In genomic region chr9:69292776-69293687, GRCm38 (mm10) we compare ENCODE assay signal across 20 mouse cellular contexts.
DNase-seq lines count a peak whose midpoint lies in the region; ATAC-seq and TF ChIP-seq lines count a peak whose summit lies in the region.
"Had no signal": no experiment of that assay in that cellular context is flagged by ENCODE, and none has a peak within 500 bp of the region (broad histone marks: within the 10 kb centered on the region; RNA-seq: fewer than 3 reads in every experiment).

No protein-coding gene starts in this region.

- H3K4me1 ChIP-seq in forebrain, embryonic 13.5 days: peaks cover 19% of the 10 kb centered on the region
- peaks cover 21% of the 10 kb centered on the region for H3K4me1 ChIP-seq in forebrain, embryonic 16.5 days (replicated peaks; ENCODE audit: control insufficient read depth, insufficient read depth, low read length)
- peaks cover 10% of the 10 kb centered on the region for H3K4me1 ChIP-seq in hindbrain, postnatal 0 days (ENCODE audit: insufficient read depth, low read length)
- H3K4me1 ChIP-seq in hindbrain, embryonic 12.5 days: peaks cover 20% of the 10 kb centered on the region
- H3K4me1 ChIP-seq in embryonic facial prominence, embryonic 13.5 days: peaks cover 63% of the 10 kb centered on the region
- H3K4me1 ChIP-seq in midbrain, embryonic 16.5 days (ENCODE audit: control insufficient read depth, insufficient read depth, low read length): peaks cover 14% of the 10 kb centered on the region; the same call in 1 of the 2 replicates

- no peak overlapping the region for H3K9ac ChIP-seq in forebrain, embryonic 13.5 days
- H3K9ac ChIP-seq in forebrain, embryonic 16.5 days (replicated peaks; ENCODE audit: low read depth, low read length): no peak overlapping the region
- H3K9ac ChIP-seq in hindbrain, postnatal 0 days (replicated peaks; ENCODE audit: low read length): no peak overlapping the region
- no peak overlapping the region for H3K9ac ChIP-seq in hindbrain, embryonic 12.5 days
- H3K9ac ChIP-seq in embryonic facial prominence, embryonic 13.5 days: 0 out of 2 replicates have a peak overlapping the region, but pooled peaks have one; percentile 11
- H3K9ac ChIP-seq in midbrain, embryonic 16.5 days (ENCODE audit: low read depth, low read length): peak overlapping the region; percentile 36; the same call in 1 of the 2 replicates
- H3K9ac ChIP-seq: heart, embryonic 12.5 days; intestine, embryonic 15.5 days; limb, embryonic 15.5 days had no signal

- H3K4me2 ChIP-seq in forebrain, embryonic 13.5 days: peak overlapping the region; percentile 5; the same call in 1 of the 2 replicates
- no peak overlapping the region for H3K4me2 ChIP-seq in forebrain, embryonic 16.5 days (ENCODE audit: low read length)
- peak overlapping the region; percentile 20 for H3K4me2 ChIP-seq in hindbrain, postnatal 0 days (ENCODE audit: low read depth, low read length)
- H3K4me2 ChIP-seq in hindbrain, embryonic 12.5 days (replicated peaks): no peak overlapping the region
- peak overlapping the region; percentile 88 for H3K4me2 ChIP-seq in embryonic facial prominence, embryonic 13.5 days
- peak overlapping the region; percentile 32 for H3K4me2 ChIP-seq in midbrain, embryonic 16.5 days (ENCODE audit: low read length)
- H3K4me2 ChIP-seq: heart, embryonic 12.5 days; intestine, embryonic 15.5 days; limb, embryonic 15.5 days had no signal

- no peak overlapping the region for H3K27ac ChIP-seq in forebrain, embryonic 13.5 days
- no peak overlapping the region for H3K27ac ChIP-seq in forebrain, embryonic 16.5 days (ENCODE audit: low read length)
- no peak overlapping the region for H3K27ac ChIP-seq in hindbrain, postnatal 0 days
- no peak overlapping the region for H3K27ac ChIP-seq in hindbrain, embryonic 12.5 days
- no peak overlapping the region for H3K27ac ChIP-seq in embryonic facial prominence, embryonic 13.5 days
- no peak overlapping the region; the same call in 1 of the 2 replicates for H3K27ac ChIP-seq in midbrain, embryonic 16.5 days (ENCODE audit: low read length)
- H3K27ac ChIP-seq: intestine, embryonic 15.5 days; limb, embryonic 15.5 days had no signal

- no peaks in the 10 kb centered on the region for H3K36me3 ChIP-seq in forebrain, embryonic 13.5 days (ENCODE audit: poor library complexity, severe bottlenecking)
- no peaks in the 10 kb centered on the region for H3K36me3 ChIP-seq in forebrain, embryonic 16.5 days (ENCODE audit: control insufficient read depth, insufficient read depth)
- H3K36me3 ChIP-seq in hindbrain, postnatal 0 days (ENCODE audit: insufficient read depth, low read length): no peaks in the 10 kb centered on the region
- no peaks in the 10 kb centered on the region for H3K36me3 ChIP-seq in hindbrain, embryonic 12.5 days
- no peaks in the 10 kb centered on the region for H3K36me3 ChIP-seq in embryonic facial prominence, embryonic 13.5 days
- H3K36me3 ChIP-seq in midbrain, embryonic 16.5 days (ENCODE audit: control insufficient read depth, insufficient read depth, low read length): no peaks in the 10 kb centered on the region
- H3K36me3 ChIP-seq: heart, embryonic 12.5 days; intestine, embryonic 15.5 days; limb, embryonic 15.5 days had no signal

- no peak for DNase-seq in hindbrain, postnatal 0 days (ENCODE audit: low spot score)
- DNase-seq in kidney, adult 9 months: no peak
- DNase-seq: adrenal gland, postnatal 10 days; cerebellum, adult 9-10 months; heart, postnatal 14 days; layer of hippocampus, postnatal 36 days; lung, adult 2 months; thymus, postnatal 25 days had no signal

- 72% methylated on average over 12 of the region's 12 CpGs for whole genome bisulfite sequencing in forebrain, embryonic 13.5 days
- 66% methylated on average over 12 of the region's 12 CpGs for WGBS in forebrain, embryonic 16.5 days
- WGBS in hindbrain, postnatal 0 days: 82% methylated on average over 12 of the region's 12 CpGs
- 83% methylated on average over 12 of the region's 12 CpGs for WGBS in hindbrain, embryonic 12.5 days
- WGBS in embryonic facial prominence, embryonic 13.5 days: 35% methylated on average over 12 of the region's 12 CpGs
- whole genome bisulfite sequencing in midbrain, embryonic 16.5 days: 70% methylated on average over 12 of the region's 12 CpGs

- no peak for ATAC-seq in forebrain, embryonic 13.5 days
- no peak for ATAC-seq in forebrain, embryonic 16.5 days
- ATAC-seq in hindbrain, postnatal 0 days: no peak
- ATAC-seq in hindbrain, embryonic 12.5 days (ENCODE audit: low FRiP score): no peak
- no peak for ATAC-seq in embryonic facial prominence, embryonic 13.5 days (ENCODE audit: insufficient number of reproducible peaks, insufficient read depth, low FRiP score, low TSS enrichment, low read depth)
- ATAC-seq in midbrain, embryonic 16.5 days: no peak
- ATAC-seq: activated CD4-positive, CD25-positive, alpha-beta regulatory T cell, adult 4 months; CD4-positive, CD25-positive, alpha-beta regulatory T cell, adult 4 months; forebrain, embryonic 14.5 days; intestine, embryonic 15.5 days had no signal

- no peak overlapping the region for H3K4me3 ChIP-seq in forebrain, embryonic 13.5 days
- no peak overlapping the region for H3K4me3 ChIP-seq in forebrain, embryonic 16.5 days (replicated peaks; ENCODE audit: low read length)
- no peak overlapping the region for H3K4me3 ChIP-seq in hindbrain, postnatal 0 days (ENCODE audit: low read length)
- no peak overlapping the region for H3K4me3 ChIP-seq in hindbrain, embryonic 12.5 days
- no peak overlapping the region for H3K4me3 ChIP-seq in embryonic facial prominence, embryonic 13.5 days
- peak overlapping the region; percentile 8; the same call in 1 of the 2 replicates for H3K4me3 ChIP-seq in midbrain, embryonic 16.5 days (ENCODE audit: low read depth, low read length)
- H3K4me3 ChIP-seq: heart, embryonic 12.5 days; intestine, embryonic 15.5 days; limb, embryonic 15.5 days; megakaryocyte, embryonic 14.5 days had no signal

- peaks cover 42% of the 10 kb centered on the region for H3K27me3 ChIP-seq in forebrain, embryonic 13.5 days
- H3K27me3 ChIP-seq in forebrain, embryonic 16.5 days (replicated peaks; ENCODE audit: control insufficient read depth, insufficient read depth, low read length): peaks cover 32% of the 10 kb centered on the region
- no peaks in the 10 kb centered on the region for H3K27me3 ChIP-seq in hindbrain, postnatal 0 days (ENCODE audit: insufficient read depth, low read length)
- H3K27me3 ChIP-seq in hindbrain, embryonic 12.5 days: peaks cover 31% of the 10 kb centered on the region
- peaks cover 8% of the 10 kb centered on the region for H3K27me3 ChIP-seq in embryonic facial prominence, embryonic 13.5 days
- peaks cover 3% of the 10 kb centered on the region; the same call in 1 of the 2 replicates for H3K27me3 ChIP-seq in midbrain, embryonic 16.5 days (ENCODE audit: control insufficient read depth, insufficient read depth, low read depth, low read length)

- H3K9me3 ChIP-seq in forebrain, embryonic 13.5 days (replicated peaks): no peaks in the 10 kb centered on the region
- no peaks in the 10 kb centered on the region for H3K9me3 ChIP-seq in forebrain, embryonic 16.5 days (ENCODE audit: control insufficient read depth, low read length)
- H3K9me3 ChIP-seq in hindbrain, postnatal 0 days (ENCODE audit: low read length): no peaks in the 10 kb centered on the region
- H3K9me3 ChIP-seq in hindbrain, embryonic 12.5 days (replicated peaks): no peaks in the 10 kb centered on the region
- H3K9me3 ChIP-seq in embryonic facial prominence, embryonic 13.5 days: no peaks in the 10 kb centered on the region
- H3K9me3 ChIP-seq in midbrain, embryonic 16.5 days (replicated peaks; ENCODE audit: control insufficient read depth, low read length, poor library complexity, severe bottlenecking): no peaks in the 10 kb centered on the region
- H3K9me3 ChIP-seq: heart, embryonic 12.5 days; intestine, embryonic 15.5 days; limb, embryonic 15.5 days; megakaryocyte, embryonic 14.5 days had no signal

- TF ChIP-seq CTCF in hindbrain, postnatal 0 days (IDR thresholded peaks at IDR 0.05; ENCODE audit: low read depth): no peak

Comparison
In these comparisons a context has a peak if more than half of its experiments do, and no peak if none do; other contexts are left out.
1. H3K4me2 ChIP-seq: peak in forebrain, embryonic 13.5 days (single experiment), hindbrain, postnatal 0 days (single experiment), embryonic facial prominence, embryonic 13.5 days (single experiment) and midbrain, embryonic 16.5 days (single experiment); none in forebrain, embryonic 16.5 days (single experiment) and hindbrain, embryonic 12.5 days (single experiment).
2. H3K9ac ChIP-seq: peak in embryonic facial prominence, embryonic 13.5 days (single experiment) and midbrain, embryonic 16.5 days (single experiment); none in forebrain, embryonic 13.5 days (single experiment), forebrain, embryonic 16.5 days (single experiment), hindbrain, postnatal 0 days (single experiment) and hindbrain, embryonic 12.5 days (single experiment).